Mouse (Mus musculus) kidney, adult 2 months (tissue): ENCODE data around the gene Acrbp.

Experiments
- CTCF ChIP-seq: fragments of 200-500 bp; conservative IDR thresholded peaks from 2 replicates; pipeline ENCODE4 v1.5.1; 2011; ENCODE audit warnings: low read depth, mild to moderate bottlenecking, control low read depth, low read length, moderate library complexity, mixed read lengths; ENCODE audit not compliant: insufficient read depth, insufficient read length
- POLR2A ChIP-seq: fragments of 200-500 bp; IDR thresholded peaks from one replicate; pipeline ENCODE4 v1.6.1; 2011; ENCODE audit warnings: low read depth, low read length, control low read depth

GRCm38 (mm10) chr6:125073825-125074224 lies 24.3 kb downstream of the Acrbp start:
- TF ChIP-seq CTCF = no peak
- no peak for TF ChIP-seq POLR2A
